Mouse (Mus musculus) liver, adult 2 months (tissue): ENCODE results near the gene Hmbs.

ENCODE experiments used
- CTCF ChIP-seq: fragments of 200-500 bp; IDR thresholded peaks from 2 replicates; pipeline ENCODE4 v1.5.1; 2011; ENCODE audit warnings: low read depth, low read length, control low read depth
- POLR2A ChIP-seq: fragments of 200-500 bp; IDR thresholded peaks from 2 replicates; pipeline ENCODE4 v1.6.1; 2011; ENCODE audit warnings: low read length, control low read depth; ENCODE audit not compliant: insufficient read depth; ENCODE audit errors: extremely low read depth

DNA sequence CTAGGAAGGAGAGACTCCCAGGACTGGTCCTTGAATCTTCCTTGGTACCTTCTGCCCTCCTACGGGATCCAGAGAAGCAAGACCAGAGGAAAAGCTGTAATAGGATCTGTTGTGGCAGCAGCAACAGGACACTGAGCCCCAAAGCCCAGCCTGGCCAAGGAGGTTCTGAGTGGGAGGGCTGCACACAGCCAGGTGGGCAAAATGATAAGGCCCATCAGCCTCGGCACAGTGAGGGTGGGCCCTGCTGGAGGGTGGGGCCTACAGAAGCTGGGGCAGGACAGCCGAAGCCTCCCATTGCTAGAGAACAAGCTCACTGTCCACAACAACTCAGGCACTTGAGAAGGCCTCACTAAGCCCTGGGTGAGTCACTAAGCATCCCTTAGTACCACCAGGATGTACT lies 1.9 kb downstream of the Hmbs start:
- TF ChIP-seq POLR2A (no peak), CTCF (no peak)
